Mouse (Mus musculus) myocyte (in vitro differentiated cells): ENCODE measurements around the gene Cfap61.

Source experiments
- E2F4 ChIP-seq: IDR thresholded peaks from one replicate; pipeline ENCODE4 v1.6.1; 2011; ENCODE audit warnings: mild to moderate bottlenecking, control low read depth, moderate library complexity; ENCODE audit not compliant: insufficient read depth
- MAX ChIP-seq: IDR thresholded peaks from one replicate; pipeline ENCODE4 v1.6.1; 2011; ENCODE audit warnings: low read depth, mild to moderate bottlenecking, control low read depth
- MYOG ChIP-seq, 3 experiments: IDR thresholded peaks; one replicate each; pipeline ENCODE4 v1.6.1; 2011; ENCODE audit warnings: control low read depth in 2 of 3, low read depth in 2 of 3, mild to moderate bottlenecking in 2 of 3; ENCODE audit not compliant: insufficient read length in 2 of 3, control insufficient read depth in 1 of 3, insufficient read depth in 1 of 3
- POLR2A ChIP-seq: IDR thresholded peaks from one replicate; pipeline ENCODE4 v1.6.1; 2011; ENCODE audit warnings: low read depth, mild to moderate bottlenecking, control low read depth, moderate library complexity; ENCODE audit not compliant: insufficient read length
- POLR2AphosphoS2 ChIP-seq: IDR thresholded peaks from one replicate; pipeline ENCODE4 v1.6.1; 2011; ENCODE audit warnings: low read depth, control low read depth; ENCODE audit not compliant: insufficient read length
- REST ChIP-seq: IDR thresholded peaks from one replicate; pipeline ENCODE4 v1.6.1; 2011; ENCODE audit warnings: mild to moderate bottlenecking, control low read depth, moderate library complexity; ENCODE audit not compliant: insufficient read depth, insufficient read length
- SRF ChIP-seq: IDR thresholded peaks from one replicate; pipeline ENCODE4 v1.6.1; 2011; ENCODE audit warnings: low read depth; ENCODE audit not compliant: control insufficient read depth, insufficient read length
- TCF12 ChIP-seq: IDR thresholded peaks from one replicate; pipeline ENCODE4 v1.6.1; 2011; ENCODE audit warnings: mild to moderate bottlenecking, control low read depth; ENCODE audit not compliant: poor library complexity, insufficient read depth, severe bottlenecking
- USF1 ChIP-seq: IDR thresholded peaks from one replicate; pipeline ENCODE4 v1.6.1; 2011; ENCODE audit warnings: low read depth, mild to moderate bottlenecking, control low read depth, moderate library complexity

DNA sequence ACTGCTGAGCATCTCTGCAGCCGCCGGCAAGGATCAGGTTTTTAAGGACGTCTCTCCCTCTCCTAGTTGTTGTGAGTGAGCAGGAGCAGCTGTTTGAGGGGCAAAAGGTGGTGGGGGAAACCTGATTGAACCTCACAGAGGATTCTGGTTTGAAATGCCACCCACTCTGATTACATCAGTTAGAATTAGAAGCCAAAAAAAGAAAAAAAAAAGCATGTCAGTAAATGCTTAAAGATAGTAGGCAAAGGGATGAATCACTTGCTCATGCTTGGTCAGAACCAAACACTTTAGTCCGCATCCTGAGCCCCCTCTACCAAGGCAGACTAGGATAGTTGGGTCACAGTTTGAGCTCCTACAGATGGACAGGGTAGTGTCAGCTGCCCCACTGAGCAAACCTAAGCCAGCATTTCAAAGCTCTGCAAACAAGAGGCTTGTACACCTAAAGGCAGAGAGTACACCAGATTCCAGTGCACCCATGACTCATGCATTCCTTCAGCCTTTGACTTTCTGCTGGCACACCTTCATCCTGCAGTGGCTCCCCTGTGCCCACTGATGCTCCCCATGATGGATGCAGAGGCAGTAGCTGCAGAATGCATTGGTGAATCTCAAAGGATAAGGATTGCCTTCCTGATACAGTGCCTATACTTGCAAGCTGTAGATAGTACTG, 312.0 kb downstream of the Cfap61 start:
- TF ChIP-seq POLR2A (no peak), POLR2AphosphoS2 (no peak), MAX (no peak), TCF12 (no peak), E2F4 (no peak), SRF (no peak), USF1 (no peak), REST (no peak), MYOG (IDR thresholded peaks at IDR 0.05; ENCODE audit: control insufficient read depth in 1 of 3, insufficient read depth in 1 of 3, insufficient read length in 2 of 3, low read depth in 2 of 3) (no peak)
